Mouse (Mus musculus): ENCODE results near the gene Mob4.
"Not testable (repeated sequence)": the region's sequence is repeated elsewhere in the genome, so short reads cannot be mapped to it uniquely, and the experiment has no call there.

Mob4 gene

DNA sequence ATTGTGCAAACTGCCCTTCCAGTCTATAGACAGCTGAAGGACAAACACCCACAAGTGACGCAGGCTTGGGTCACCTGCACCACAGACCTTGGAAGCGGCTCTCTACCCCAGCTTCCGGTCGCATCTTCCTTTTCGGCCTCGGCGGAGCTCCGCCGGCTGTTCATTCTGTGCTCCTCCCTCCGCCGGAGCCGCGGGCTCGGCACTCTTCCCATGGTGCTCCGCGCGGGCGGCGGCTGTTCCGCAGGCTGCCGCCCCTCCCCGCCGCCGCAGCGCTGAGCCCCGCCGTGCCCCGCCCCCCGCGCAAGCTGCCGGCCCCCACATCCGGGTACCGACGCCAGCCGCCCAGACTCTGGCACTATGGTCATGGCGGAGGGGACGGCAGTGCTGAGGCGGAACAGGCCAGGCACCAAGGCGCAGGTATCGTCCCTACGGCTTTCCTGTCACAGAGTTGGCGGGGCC, at the start of gene Mob4:
Gene Mob4, plus strand, starts transcription at position 289 of the 459 bp plus-strand sequence.
- DNase-seq, result peak; percentile 94

DNA sequence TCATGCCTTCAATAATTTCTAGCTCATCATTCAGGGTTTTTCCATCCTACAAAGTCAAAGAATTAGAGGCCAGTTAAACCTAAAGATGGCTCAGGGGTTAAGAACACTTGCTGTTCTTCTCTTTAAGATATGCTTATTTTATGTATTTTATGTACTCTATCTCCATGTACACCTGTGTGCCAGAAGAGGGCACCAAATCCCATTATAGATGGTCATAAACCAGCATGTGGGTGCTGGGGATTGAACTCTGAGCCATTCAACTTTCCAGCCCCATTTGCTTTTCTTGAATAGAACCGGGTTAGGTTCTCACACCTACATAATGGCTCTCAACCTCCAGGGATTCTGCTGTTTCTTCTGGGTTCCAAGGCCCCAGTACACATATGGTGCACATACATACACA, 48.9 kb upstream of the Mob4 start:
- no peak for DNase-seq

DNA sequence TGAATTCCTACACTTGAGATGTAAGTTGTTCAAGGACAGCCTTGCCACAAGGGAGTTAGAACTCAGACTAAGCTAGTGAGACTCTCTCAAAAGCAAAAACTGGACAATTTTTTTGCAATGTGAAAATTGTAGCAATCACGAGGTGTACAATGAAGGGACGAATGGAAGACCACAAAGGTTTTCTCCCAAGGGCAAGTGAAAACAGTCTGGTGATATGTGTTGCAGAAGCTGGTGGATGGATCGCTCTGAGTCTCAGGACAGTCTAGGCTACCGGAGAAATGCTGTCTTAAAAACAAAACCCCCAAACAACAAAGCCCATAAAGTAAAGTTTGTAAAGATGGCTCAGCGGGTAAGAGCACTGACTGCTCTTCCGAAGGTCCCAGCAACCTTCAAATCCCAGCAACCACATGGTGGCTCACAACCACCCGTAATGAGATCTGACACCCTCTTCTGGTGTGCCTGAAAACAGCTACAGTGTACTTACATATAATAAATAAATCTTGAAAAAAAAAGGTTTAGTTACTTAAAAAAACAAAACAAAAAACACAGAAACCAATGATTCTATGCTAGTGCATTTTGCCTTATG, 45.2 kb upstream of the Mob4 start:
- DNase-seq, result no peak

DNA sequence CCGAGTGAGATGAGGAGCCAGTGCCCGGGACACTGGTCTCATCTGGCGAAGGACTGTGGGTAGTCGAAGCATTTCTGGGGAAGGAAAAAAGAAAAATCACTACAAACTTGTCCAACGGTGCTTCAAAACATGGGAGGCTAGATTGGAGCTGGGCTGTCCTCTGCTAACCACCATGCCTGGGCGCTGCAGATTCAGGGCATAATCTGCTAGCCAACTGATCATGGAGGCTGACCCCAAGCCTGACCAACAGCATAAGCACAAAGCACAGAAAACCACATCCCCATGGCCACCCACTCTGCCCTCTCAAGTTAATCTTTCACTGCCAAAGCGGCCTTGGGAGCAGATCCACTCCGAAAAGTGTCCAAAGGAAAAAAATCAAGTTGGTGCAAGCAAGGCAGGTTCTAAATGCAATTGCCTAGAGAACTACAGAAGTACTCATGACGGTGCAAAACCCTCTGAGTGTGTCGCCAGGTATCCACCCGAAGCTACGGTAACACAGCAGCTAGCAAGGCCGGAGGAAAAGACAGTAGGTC, 44.1 kb upstream of the Mob4 start:
- DNase-seq, result no peak

DNA sequence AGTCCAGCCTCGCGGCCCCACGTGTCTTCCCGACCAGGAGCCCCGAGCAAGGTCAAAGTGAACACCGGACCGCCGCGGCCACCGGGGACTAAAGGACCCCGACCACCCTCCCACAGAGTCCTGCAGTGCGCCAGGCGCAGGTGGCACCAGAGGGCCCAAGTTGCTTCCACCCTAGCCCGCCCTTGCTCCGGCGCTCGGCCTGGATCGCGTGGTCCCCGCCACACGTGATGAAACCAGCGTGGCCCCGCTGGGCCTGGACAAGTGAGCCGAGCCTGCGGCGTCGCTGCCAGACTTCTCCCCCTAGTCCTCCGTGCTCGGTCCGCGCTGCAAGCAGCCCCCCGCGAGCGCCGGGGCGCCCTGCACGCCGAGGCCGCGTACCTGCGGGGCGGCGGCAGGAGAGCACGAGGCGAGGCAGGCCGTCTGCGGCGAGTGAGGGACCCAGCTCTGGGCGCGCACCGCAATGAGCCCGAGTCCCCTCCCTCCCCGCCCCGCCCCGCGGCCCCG, 43.6 kb upstream of the Mob4 start:
- no peak for DNase-seq

DNA sequence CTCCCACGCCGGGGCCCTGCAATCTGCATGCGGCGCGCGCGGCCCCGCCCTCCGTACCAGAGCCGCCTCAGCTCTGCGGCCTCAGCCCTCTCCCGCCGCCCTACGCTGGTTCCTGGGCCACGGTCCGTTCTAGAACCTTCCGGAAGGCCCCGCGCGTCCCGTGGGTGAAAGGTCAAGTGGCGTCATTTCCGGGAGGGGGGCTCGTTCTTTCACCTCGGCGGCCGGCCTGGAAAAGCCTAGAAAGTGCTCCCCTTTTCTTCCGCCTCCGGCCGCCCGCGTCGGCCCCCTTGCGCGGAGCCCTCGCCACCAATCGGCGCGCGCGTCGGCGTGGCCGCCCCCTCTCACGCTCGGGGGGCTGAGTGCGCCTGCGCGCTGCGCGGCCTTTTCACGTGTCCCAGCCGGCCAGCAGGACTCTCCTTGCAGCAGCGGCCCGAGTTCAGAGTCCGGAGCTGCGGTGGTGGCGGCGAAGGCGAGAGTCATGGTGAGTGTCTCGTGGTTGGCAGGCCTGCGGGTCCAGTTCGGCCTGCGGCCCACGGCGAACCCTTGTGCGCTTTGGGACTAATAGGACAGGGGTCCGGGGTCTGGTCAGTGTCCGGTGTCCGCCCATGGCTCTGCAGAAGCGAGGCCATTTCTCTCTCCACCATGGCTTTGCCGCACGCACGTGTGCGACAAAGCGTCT, 43.0 kb upstream of the Mob4 start, which contains the start of the genes Hspe1 and Hspd1:
Gene Hspe1, plus strand, starts transcription at position 201 of the 679 bp plus-strand sequence.
Gene Hspd1, minus strand, starts transcription at position 312 of the 679 bp plus-strand sequence.
- peak; percentile 99 for DNase-seq

DNA sequence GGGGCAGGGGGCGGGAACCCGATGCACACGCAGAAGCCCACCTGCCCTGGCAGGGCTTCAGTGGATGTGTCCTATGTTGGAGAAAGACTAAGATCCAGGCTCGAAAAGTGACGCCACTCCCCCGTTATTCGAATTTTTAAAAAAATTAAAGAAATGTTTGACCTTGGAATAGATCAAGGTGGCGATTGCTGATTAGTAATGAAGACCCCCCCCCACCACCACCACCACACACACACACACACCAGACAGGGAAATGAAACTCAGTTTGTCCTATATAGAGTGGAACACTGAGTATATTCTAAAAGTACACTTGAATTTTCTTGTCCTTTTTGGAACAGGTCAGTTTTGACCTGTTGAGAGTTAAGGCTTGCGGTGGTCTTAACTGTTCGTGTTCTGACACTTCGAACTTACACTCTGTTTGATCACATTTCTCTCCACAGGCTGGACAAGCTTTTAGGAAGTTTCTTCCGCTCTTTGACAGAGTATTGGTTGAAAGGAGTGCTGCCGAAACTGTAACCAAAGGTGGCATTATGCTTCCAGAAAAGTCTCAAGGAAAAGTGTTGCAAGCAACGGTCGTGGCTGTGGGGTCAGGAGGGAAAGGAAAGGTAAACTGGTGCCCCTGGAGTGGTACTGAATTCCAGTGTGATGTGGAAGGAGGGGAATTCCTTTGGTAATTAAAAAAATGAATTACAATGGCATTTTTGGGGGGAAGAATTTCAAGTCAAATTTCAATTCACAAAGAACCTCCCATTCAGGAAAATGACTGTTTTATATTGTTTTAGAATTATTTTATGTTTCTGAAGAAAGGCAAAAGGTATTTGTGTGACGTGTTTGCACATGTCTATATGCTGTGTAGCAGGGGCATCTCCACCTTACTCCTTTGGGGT, 42.2 kb upstream of the Mob4 start:
- no peak for DNase-seq

DNA sequence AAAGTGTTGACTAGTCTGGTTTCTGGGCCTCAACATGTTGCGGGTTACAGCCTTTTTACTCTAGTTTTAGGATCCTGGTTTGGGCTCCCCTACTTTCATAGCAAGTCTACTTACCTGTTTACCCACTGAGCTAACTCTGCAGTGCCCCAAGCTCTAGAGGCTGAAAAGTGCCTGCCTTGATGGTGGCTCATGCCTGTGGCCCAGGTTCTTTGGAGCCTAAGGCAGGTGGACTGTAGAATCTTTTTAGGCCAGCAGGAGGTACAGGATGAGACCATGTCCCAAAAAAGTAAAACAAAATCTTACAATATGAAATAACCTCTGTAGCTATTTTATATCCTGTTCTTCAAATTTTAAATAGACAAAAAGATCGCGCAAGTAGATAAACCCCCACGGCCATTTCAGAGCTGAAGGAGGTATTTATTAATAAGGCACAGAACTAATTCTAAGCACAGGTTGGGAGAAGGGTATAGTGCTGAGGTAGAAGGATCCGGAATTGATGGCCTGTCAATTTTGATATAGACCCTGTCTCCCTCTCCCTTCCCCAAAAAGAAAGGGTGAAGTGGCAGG, 41.5 kb upstream of the Mob4 start:
- no peak for DNase-seq

DNA sequence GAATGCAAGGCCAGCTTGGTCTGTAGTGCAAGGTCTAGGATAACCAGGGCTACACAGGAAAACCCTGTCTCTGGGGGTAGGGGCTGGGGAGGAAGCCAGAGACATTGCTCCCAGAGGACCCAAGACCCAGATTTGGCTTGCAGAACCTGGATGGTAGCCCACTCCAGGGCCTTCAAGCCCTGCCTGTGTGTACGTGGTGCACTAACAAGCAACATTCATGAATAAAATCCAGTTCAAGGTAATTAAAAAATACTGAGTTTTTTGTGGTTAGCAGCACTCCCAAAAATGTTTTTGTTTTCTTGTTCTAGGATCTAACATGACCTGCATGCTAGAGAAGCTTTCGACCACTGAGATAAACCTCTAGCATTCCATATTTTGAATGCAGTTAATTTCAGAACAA, 39.0 kb upstream of the Mob4 start:
- no peak for DNase-seq

DNA sequence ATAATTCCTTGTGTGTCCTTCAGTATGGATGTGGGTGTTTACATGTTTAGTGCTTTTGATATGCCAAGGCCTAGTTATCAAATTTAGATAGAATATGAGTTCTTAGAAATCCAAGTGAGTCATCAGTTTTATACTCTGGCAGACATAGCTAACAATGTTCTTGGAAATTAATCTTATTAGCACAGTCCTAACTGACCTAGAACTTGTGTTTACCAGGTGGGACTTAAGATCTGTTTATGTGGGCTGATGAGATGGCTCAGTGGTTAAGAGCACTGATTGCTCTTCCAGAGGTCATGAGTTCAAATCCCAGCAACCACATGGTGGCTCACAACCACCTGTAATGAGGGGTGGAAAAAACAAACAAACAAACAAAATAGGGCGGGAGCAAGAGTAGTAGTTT, 38.6 kb upstream of the Mob4 start:
- DNase-seq, result no peak

DNA sequence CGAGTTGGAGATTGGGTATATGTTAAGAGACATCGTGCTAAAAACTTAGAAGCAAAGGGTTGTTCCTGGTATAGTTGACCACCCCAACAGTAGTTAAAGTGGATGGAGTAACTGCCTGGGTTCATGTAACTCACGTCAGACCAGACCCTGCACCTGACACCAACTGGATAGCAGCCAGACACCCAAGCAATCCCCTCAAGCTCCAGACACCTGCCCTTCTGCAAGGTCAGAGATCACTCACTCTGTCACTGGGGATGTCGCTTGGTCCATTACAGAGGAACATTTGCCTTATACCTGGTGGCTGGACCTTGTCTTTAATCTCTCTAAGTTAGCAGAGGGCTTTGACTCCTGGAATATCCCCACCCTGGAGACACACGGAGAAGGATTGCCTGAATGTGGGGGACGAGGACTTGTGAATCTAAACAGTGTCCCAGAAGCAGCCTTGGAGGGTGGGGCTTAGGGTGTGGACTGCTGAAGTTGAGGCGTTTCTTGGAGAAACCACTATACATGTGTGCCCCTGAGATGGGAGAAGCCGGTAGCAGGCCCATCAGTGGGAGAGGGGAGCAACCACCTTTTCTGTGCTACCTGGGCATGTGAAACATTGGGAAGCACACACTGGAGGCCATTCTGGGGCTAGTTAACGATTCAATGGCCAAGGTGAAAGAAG, 24.0 kb upstream of the Mob4 start:
- no peak for DNase-seq

DNA sequence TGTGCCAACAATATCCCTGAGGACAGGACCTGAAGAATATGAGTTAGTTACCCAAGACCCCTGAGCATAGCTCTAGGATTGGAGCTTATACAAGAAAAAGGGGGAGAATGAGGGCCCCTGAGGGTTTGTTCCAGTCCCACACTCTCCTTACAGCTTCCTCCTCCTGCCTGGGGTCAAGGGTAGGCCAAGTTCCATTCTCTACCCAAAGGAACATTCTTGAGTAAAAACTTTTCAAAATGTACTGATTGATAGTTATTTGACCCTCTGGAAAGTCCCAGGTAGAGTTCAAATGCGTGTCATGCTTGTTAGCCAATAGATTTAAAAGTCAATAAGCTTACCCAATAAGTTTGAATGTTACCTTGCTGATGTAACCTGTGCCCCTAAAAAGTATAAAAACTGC, 23.4 kb upstream of the Mob4 start:
- no peak for DNase-seq

DNA sequence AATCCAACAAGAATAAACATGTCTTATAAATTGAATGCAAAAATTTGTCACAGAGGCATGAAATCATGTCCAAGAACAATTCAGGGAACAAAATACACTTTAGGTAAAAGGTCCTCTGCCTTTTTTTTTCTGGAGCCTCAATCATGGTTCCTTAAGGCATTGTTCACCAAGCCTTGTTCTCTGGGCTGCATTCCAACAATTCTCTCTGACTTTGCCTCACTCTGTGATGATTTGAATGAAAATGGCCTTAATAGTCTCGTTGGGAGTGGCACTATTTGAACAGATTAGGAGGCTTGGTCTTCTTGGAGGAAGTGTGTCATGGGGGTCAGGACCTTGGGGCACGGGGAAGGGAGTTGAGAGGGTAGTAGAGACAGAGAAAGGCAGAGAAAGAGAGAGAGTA, 22.6 kb upstream of the Mob4 start:
- DNase-seq, result no peak

DNA sequence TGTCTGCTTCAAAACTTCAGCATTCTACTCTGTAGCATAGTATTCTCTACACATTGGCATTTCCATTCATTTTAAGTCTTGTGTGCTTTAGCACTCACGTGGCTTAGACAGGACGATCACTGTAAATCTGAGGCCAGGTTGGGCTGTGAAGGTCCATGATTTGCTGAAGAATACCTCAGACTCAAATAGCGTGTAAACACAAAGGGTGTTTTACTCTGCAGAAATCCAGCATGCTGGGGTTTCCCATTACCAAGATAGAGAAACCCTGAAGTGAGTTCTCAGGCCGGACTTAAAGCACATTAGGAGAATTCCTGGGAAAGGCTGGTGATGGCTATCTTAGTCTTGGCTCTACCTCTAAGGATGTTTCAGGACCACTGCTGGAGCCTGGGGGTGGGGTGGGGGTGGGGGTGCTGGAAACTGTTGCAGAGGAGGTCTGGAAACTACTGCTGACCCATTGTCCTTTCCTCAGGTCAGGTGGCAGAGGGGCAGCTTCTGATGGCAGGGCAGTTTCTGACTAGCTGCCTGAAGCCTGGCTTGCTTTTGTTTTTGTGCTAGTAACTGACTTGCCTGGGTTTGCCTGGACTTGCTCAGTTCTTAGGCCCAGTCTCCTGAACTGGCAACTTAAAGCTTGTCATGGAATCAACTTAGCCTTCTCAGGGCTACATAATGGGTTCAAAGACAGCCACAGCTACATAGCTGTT, 21.8 kb upstream of the Mob4 start:
- DNase-seq, result no peak

DNA sequence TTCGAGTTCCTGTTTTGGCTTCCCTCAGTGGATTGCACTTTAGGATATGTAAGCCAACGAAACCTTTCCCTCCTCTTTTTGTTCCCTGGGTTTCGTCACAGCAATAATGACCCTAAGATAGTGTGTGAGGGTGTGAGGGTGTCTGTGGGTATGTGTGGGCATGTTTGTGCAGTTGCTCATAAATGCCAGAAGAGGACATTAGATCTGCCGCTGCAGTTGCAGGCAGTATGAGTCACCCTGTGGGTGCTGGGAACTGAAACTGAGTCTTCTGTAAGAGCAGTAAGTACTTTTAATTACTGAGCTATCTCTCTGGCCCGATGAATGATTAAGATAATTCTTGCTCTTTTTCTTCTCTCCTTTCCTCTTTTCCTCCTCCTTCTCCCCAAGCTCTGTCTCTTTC, 8.0 kb upstream of the Mob4 start:
- no peak for DNase-seq

DNA sequence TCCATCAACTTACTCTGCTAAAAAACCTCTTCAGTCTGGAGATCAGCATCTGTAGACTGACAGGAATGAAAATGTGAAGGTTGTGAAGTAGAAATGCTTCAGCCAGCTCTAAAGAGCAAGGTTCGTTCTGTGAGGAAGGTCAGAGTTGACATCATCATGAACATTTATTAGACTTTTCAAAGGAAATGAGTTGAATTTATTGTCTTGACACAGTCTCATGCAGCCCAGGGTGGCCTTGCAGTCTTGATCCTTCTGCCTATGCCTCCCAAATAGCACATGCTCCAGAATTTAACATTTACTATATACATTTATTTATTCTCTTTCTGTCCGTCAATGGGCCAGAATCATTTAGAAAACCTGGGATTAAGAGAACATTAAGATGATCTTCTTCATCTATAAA, 7.5 kb upstream of the Mob4 start:
- no peak for DNase-seq

DNA sequence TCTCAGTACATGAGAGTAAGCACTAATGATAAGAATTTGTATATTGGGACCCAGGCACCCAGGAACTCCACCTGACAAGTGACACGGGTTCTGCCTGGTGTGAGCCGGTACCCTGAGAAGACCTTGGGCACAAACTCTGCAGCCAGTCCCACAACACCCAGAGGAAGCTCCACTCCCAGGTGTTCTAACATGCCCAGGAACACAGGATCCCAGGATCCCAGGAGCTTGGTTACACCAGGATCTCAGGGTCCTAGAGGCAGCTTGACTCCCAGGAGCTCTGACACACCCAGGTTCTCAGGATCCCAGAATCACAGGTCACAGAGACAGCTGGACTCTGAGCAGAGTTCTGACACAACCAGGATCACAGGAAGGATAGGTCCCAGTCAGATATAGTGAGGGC, 6.9 kb upstream of the Mob4 start:
- DNase-seq, result not testable (repeated sequence)

DNA sequence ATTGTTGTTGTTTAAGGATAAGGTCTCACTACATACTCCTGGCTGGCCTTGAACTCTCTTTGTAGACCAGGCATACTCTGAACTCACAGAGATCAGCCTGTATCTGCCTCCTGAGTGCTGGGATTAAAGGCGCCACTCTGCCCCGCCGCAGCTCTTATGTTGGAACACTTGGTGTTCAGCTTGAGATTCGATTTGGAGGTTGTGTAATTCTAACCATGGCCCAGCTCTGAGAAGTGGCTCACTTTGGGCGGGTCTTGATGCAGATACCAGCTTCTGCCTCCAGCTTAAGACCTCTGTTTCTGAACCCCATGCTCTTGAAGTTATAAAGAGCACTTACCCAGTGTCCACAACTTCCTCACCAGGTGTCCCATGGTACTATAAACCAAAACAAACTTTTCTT, 1.3 kb upstream of the Mob4 start:
- peak; percentile 21 for DNase-seq

DNA sequence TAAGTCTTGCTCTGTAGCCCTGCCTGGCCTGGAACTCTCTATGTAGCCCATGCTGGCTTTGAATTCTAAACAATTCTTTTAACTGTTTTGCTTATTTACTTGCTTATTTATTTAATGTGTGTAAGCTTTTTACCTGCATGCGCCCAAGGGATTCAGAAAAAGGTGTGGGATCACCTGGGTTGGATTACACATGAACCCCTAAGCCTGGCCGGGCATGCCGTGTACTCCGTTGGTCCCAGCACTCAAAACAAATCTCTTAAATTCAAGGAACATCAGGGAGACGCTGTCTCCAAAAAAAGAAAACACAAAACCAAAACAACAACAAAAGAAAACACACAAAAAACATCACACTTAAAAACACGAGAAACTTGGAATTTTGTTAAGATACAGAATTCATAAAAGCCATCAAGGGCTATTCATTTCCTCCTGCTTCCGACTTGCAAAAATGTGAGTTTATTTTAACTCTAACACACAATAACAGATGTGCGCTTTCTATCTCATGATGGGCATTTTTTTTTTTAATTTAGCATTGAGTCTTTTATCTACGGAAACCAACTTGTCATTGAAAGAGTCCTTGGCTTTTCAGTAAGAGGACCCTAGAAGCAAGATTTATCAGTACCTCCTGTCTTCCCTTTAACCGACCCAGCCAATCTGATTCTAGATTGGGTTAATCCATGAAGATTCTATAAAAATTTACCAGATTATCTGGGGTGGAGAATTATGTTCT, 678 bp upstream of the Mob4 start:
- peak; percentile 31 for DNase-seq

DNA sequence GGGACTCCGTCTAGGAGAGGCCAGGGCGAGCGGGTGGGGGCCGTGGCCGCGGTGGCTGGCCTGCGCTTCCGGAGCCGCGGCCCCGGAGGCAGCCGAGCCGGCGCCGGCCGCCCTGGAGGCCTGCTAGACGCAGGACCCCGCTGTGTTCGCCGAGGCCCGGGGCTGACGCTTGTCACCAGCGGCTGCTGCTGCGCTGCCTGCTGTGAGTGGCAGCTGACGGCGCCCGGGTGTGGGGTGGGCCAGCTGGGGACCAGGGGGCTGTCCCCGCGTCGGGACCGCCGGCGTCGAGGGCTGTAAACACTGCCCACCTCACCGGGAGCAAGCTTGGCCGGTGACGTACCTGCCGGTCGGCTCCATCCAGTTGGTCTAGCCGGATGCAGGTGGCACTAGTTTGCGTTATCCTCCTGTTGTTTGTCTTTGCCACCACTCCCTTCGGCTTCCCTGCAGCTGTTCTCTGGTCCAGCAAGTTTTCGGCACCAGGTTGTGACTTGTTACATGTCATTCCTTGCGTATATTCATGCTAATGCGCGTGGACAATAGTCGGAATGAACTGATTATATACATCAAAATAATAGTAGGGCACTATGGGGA, 488 bp downstream of the Mob4 start:
- DNase-seq, result no peak

DNA sequence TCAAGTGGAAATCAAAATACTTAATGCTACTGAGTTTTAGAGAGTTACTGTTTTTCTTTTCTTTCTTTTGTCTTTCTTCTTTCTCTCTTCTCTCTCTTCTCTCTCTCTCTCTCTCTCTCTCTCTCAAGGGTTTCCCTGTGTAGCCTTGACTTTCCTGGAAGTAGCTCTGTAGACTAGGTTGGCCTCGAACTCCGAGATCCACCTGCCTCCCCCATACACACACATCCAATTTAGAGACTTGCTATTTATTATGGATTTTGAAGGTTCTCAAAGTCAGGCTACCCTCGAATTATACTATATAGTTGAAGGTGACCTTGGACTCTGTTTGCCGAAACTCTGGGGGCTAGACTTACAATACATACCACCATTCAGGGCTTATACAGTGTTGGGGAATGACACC, 1.3 kb downstream of the Mob4 start:
- DNase-seq, result no peak
